Mouse (Mus musculus): ENCODE measurements around the gene Rab11fip5.
A peak's percentile ranks its signal among the peaks of the same experiment; 100 is the strongest.

Gene Rab11fip5

GRCm38 (mm10) chr6:85348133-85348532 lies 26.3 kb downstream of the Rab11fip5 start:
- no peak for DNase-seq (ENCODE audit: low spot score)

GRCm38 (mm10) chr6:85346028-85346634 lies 28.3 kb downstream of the Rab11fip5 start:
- peak; percentile 79 for DNase-seq (ENCODE audit: low spot score)

GRCm38 (mm10) chr6:85344929-85345328 lies 29.5 kb downstream of the Rab11fip5 start:
- DNase-seq (ENCODE audit: low spot score): no peak

- DNase-seq (ENCODE audit: low spot score): no peak
These were observed 31.4 kb downstream of the Rab11fip5 start for GRCm38 (mm10) chr6:85343027-85343426.

GRCm38 (mm10) chr6:85341814-85342501 lies 32.5 kb downstream of the Rab11fip5 start:
- no peak for DNase-seq (ENCODE audit: low spot score)

GRCm38 (mm10) chr6:85340184-85340583 lies 34.2 kb downstream of the Rab11fip5 start:
- no peak for DNase-seq (ENCODE audit: low spot score)

GRCm38 (mm10) chr6:85339273-85339901 lies 35.0 kb downstream of the Rab11fip5 start:
- DNase-seq (ENCODE audit: low spot score): no peak

DNA sequence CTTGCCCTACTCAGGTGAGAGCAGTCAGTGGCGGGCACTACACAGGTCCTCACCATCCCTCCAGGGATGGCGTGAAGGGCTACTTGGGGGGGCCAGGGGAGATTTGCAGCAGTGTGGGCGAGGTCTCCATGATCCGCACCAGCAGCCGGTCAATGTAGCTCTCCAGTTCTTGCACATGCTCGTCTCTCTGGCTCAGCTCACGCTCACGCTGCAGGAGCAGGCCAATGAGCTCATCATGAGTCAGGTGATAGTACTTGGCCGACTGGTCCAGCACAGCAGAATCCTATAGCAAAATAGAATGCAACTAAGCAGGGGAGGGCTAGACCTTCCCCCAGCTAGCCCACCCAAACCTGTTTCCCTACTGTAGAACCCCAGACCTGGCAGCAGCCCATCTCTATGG lies 37.5 kb downstream of the Rab11fip5 start:
- no peak for DNase-seq (ENCODE audit: low spot score)

DNA sequence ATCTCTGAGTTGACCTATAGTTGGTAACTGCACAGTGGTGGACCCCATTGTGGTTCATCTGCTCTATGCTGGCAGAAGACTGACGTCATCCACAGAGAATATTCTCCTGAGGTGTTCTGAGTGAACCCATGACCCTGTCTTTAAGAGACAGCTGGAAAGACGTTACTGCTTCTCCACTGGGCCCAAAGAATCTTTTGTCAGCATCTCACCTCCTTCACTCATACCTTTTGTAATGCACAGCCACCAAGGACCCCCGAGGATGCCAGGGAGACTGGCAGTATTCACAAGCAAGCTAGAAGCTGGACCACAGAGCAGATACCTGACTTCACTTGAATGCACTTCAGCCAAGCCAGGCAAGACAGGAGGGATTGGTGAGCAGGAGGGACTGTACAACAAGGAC lies 39.1 kb downstream of the Rab11fip5 start:
- DNase-seq (ENCODE audit: low spot score): no peak

GRCm38 (mm10) chr6:85334851-85335250 lies 39.6 kb downstream of the Rab11fip5 start:
- DNase-seq (ENCODE audit: low spot score): no peak

GRCm38 (mm10) chr6:85334251-85334650 lies 40.2 kb downstream of the Rab11fip5 start:
- no peak for DNase-seq (ENCODE audit: low spot score)

DNA sequence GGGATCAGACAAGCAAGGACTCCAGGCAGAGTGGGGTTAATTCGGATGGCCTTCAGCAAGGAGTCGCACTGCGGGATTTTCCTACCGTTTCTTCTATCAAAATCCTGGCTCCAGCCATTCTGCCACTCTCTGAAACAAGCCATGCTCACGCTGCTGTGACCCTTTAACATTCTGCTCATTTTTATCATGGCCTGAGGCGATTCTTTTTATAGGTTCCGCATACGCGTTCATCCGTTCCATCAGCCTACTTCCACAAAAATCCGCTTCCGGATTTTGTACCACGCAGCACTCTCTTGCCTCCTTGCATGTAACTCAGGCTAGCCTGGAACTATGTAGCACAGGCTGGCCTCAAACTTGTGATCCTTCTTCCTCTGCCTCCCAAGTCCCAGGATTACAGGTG lies 40.7 kb downstream of the Rab11fip5 start:
- no peak for DNase-seq (ENCODE audit: low spot score)

GRCm38 (mm10) chr6:85333000-85333669 lies 41.3 kb downstream of the Rab11fip5 start, which contains the start of gene Sfxn5:
Sfxn5 (minus strand) TSS chr6:85333422.
- DNase-seq (ENCODE audit: low spot score): peak; percentile 80

GRCm38 (mm10) chr6:85332351-85332999 lies 42.0 kb downstream of the Rab11fip5 start:
- no peak for DNase-seq (ENCODE audit: low spot score)

DNA sequence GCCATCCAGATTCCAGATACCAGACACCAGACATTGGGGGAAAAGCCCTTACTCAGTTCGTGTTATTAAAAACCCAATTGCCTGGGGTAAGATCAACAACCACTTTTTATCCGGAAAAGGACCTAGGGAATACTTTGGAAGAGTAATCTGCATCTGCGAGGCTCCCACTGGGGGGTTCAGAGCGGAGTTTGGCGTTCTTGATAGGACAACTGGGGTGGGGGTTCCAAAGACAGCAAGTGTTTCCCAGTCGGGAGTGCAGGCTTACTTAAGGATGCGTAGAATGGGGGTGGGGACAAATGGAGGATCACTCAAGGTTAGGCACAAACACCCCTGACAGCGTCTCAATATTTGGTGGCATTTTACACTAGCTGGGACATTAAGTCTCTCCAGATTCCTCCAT lies 42.7 kb downstream of the Rab11fip5 start:
- no peak for DNase-seq (ENCODE audit: low spot score)

GRCm38 (mm10) chr6:85331221-85331735 lies 43.2 kb downstream of the Rab11fip5 start:
- peak; percentile 18 for DNase-seq (ENCODE audit: low spot score)

DNA sequence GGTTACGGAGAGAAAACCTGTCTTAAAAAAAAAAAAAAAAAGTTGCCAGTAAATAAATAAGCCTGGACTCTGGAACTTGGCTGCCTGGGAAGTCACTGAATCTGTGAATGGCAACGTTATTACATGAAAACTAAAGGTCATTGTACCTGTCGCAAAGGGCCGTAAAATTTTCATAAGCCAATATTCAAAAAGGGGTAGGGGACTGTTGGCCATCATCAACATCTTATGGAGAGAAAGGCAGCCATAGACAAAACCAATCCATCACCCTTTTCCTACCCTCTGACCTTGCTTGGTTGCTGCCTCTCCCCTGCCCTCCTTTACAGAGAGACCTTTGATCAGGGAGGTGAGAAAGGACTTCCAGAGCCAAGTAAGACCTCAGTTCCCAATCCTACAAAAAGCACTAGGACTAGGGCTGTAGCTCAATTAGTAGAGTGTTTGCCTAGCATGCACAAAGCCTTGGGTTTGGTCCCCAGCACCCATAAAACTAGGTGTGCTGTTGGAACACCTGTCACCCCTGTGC lies 44.7 kb downstream of the Rab11fip5 start:
- DNase-seq (ENCODE audit: low spot score): no peak

- DNase-seq (ENCODE audit: low spot score): no peak
These were observed 47.9 kb downstream of the Rab11fip5 start for GRCm38 (mm10) chr6:85326564-85326963.

GRCm38 (mm10) chr6:85325109-85325508 lies 49.3 kb downstream of the Rab11fip5 start:
- no peak for DNase-seq (ENCODE audit: low spot score)

DNA sequence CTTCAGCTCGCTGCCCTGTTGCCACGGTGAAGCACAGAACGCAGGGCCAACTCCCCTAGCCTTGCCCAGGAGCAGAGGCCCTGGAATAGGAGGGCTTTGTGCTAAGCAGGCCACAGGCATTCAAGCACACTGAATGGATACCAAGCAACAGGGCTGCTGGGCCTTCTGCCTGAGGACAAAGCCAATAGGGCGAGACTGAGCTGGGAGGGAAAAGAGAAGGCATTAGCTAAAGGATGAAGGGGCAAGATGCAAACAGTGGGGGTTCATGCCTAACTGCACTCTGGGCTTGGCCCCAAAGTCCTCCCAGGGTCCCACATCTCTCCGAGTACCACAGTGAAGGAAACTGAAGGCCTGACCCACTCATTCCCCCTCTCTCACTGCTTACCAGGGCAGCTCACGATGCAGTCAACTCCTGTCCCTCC lies 54.0 kb downstream of the Rab11fip5 start:
- DNase-seq (ENCODE audit: low spot score): no peak

GRCm38 (mm10) chr6:85316211-85316610 lies 58.2 kb downstream of the Rab11fip5 start:
- no peak for DNase-seq (ENCODE audit: low spot score)

Data from c-Kit-positive CD71-positive TER-119-positive erythroid progenitor cells, embryonic 14.5 days (primary cell).